Mouse (Mus musculus): ENCODE results near the gene Ell. TPM values are rescaled to one million over a fixed set of nuclear protein-coding genes. Genes with fewer than 3 reads are reported as not detected.
"Not testable (repeated sequence)": the region's sequence is repeated elsewhere in the genome, so short reads cannot be mapped to it uniquely, and the experiment has no call there.

The Ell gene
- polyA plus RNA-seq, 1 experiment from 2014 or later, result 17.1 TPM

- no peaks in the 10 kb centered on the region for H3K4me1 ChIP-seq (ENCODE audit: control insufficient read depth, insufficient read depth, low read length)
- ATAC-seq (ENCODE audit: low FRiP score, low TSS enrichment) (no peak), DNase-seq (no peak)
- WGBS, result 82% methylated on average over 4 of the region's 4 CpGs
- peaks cover 25% of the 10 kb centered on the region for H3K36me3 ChIP-seq (ENCODE audit: control insufficient read depth, insufficient read depth, low read length)
- no peaks in the 10 kb centered on the region for H3K27me3 ChIP-seq (ENCODE audit: control insufficient read depth, insufficient read depth, low read length)
- no peak overlapping the region for H3K4me2 ChIP-seq (ENCODE audit: low read length)
- no peak overlapping the region for H3K27ac ChIP-seq (replicated peaks; ENCODE audit: low read depth, low read length)
- H3K4me3 ChIP-seq (replicated peaks; ENCODE audit: low read depth, low read length), result no peak overlapping the region
- no peak overlapping the region for H3K9ac ChIP-seq (replicated peaks; ENCODE audit: low read length)
- H3K9me3 ChIP-seq (ENCODE audit: control insufficient read depth, low read length), result no peaks in the 10 kb centered on the region
These were observed 35.7 kb downstream of the Ell start for GRCm38 (mm10) chr8:70574915-70575314.

GRCm38 (mm10) chr8:70577207-70577606 is 38.0 kb downstream of the Ell start:
- Histone ChIP-seq H3K9me3 (ENCODE audit: control insufficient read depth, low read length) (no peaks in the 10 kb centered on the region), H3K36me3 (ENCODE audit: control insufficient read depth, insufficient read depth, low read length) (peaks cover 48% of the 10 kb centered on the region), H3K27ac (replicated peaks; ENCODE audit: low read depth, low read length) (no peak overlapping the region), H3K4me3 (replicated peaks; ENCODE audit: low read depth, low read length) (no peak overlapping the region), H3K4me2 (ENCODE audit: low read length) (no peak overlapping the region), H3K9ac (replicated peaks; ENCODE audit: low read length) (no peak overlapping the region), H3K27me3 (ENCODE audit: control insufficient read depth, insufficient read depth, low read length) (no peaks in the 10 kb centered on the region), H3K4me1 (ENCODE audit: control insufficient read depth, insufficient read depth, low read length) (no peaks in the 10 kb centered on the region)
- DNase-seq (no peak), ATAC-seq (ENCODE audit: low FRiP score, low TSS enrichment) (no peak)
- WGBS, result 96% methylated on average over 3 of the region's 3 CpGs

GRCm38 (mm10) chr8:70583476-70584387 is 44.5 kb downstream of the Ell start:
- no peak overlapping the region for H3K4me2 ChIP-seq (ENCODE audit: low read length)
- WGBS, result 91% methylated on average over 18 of the region's 18 CpGs
- no peak overlapping the region for H3K4me3 ChIP-seq (replicated peaks; ENCODE audit: low read depth, low read length)
- H3K9me3 ChIP-seq (ENCODE audit: control insufficient read depth, low read length), result no peaks in the 10 kb centered on the region
- H3K36me3 ChIP-seq (ENCODE audit: control insufficient read depth, insufficient read depth, low read length), result peaks cover 85% of the 10 kb centered on the region
- no peak overlapping the region for H3K9ac ChIP-seq (replicated peaks; ENCODE audit: low read length)
- no peak for DNase-seq
- H3K4me1 ChIP-seq (ENCODE audit: control insufficient read depth, insufficient read depth, low read length), result no peaks in the 10 kb centered on the region
- no peak overlapping the region for H3K27ac ChIP-seq (replicated peaks; ENCODE audit: low read depth, low read length)
- ATAC-seq (ENCODE audit: low FRiP score, low TSS enrichment), result no peak
- no peaks in the 10 kb centered on the region for H3K27me3 ChIP-seq (ENCODE audit: control insufficient read depth, insufficient read depth, low read length)

GRCm38 (mm10) chr8:70584606-70585257 is 45.5 kb downstream of the Ell start:
- H3K9ac ChIP-seq (replicated peaks; ENCODE audit: low read length), result no peak overlapping the region
- no peak overlapping the region for H3K27ac ChIP-seq (replicated peaks; ENCODE audit: low read depth, low read length)
- ATAC-seq (ENCODE audit: low FRiP score, low TSS enrichment), result no peak
- no peak for DNase-seq
- H3K27me3 ChIP-seq (ENCODE audit: control insufficient read depth, insufficient read depth, low read length), result no peaks in the 10 kb centered on the region
- peaks cover 89% of the 10 kb centered on the region for H3K36me3 ChIP-seq (ENCODE audit: control insufficient read depth, insufficient read depth, low read length)
- H3K9me3 ChIP-seq (ENCODE audit: control insufficient read depth, low read length), result no peaks in the 10 kb centered on the region
- no peak overlapping the region for H3K4me2 ChIP-seq (ENCODE audit: low read length)
- no peaks in the 10 kb centered on the region for H3K4me1 ChIP-seq (ENCODE audit: control insufficient read depth, insufficient read depth, low read length)
- no peak overlapping the region for H3K4me3 ChIP-seq (replicated peaks; ENCODE audit: low read depth, low read length)
- 94% methylated on average over 9 of the region's 9 CpGs for WGBS

GRCm38 (mm10) chr8:70585258-70585652 is 46.0 kb downstream of the Ell start:
- no peak overlapping the region for H3K9ac ChIP-seq (replicated peaks; ENCODE audit: low read length)
- H3K4me2 ChIP-seq (ENCODE audit: low read length), result no peak overlapping the region
- ATAC-seq (ENCODE audit: low FRiP score, low TSS enrichment) (peak; percentile 46), DNase-seq (peak; percentile 66)
- H3K9me3 ChIP-seq (ENCODE audit: control insufficient read depth, low read length), result no peaks in the 10 kb centered on the region
- no peak overlapping the region for H3K4me3 ChIP-seq (replicated peaks; ENCODE audit: low read depth, low read length)
- H3K4me1 ChIP-seq (ENCODE audit: control insufficient read depth, insufficient read depth, low read length), result no peaks in the 10 kb centered on the region
- WGBS, result 33% methylated on average over 7 of the region's 7 CpGs
- no peaks in the 10 kb centered on the region for H3K27me3 ChIP-seq (ENCODE audit: control insufficient read depth, insufficient read depth, low read length)
- peaks cover 88% of the 10 kb centered on the region for H3K36me3 ChIP-seq (ENCODE audit: control insufficient read depth, insufficient read depth, low read length)
- H3K27ac ChIP-seq (replicated peaks; ENCODE audit: low read depth, low read length), result no peak overlapping the region

GRCm38 (mm10) chr8:70587955-70588354 is 48.7 kb downstream of the Ell start:
- not testable (repeated sequence) for H3K4me1 ChIP-seq (ENCODE audit: control insufficient read depth, insufficient read depth, low read length); H3K9ac ChIP-seq (replicated peaks; ENCODE audit: low read length); H3K27ac ChIP-seq (replicated peaks; ENCODE audit: low read depth, low read length); H3K4me3 ChIP-seq (replicated peaks; ENCODE audit: low read depth, low read length); H3K4me2 ChIP-seq (ENCODE audit: low read length); H3K27me3 ChIP-seq (ENCODE audit: control insufficient read depth, insufficient read depth, low read length); H3K9me3 ChIP-seq (ENCODE audit: control insufficient read depth, low read length); DNase-seq; ATAC-seq (ENCODE audit: low FRiP score, low TSS enrichment)
- H3K36me3 ChIP-seq (ENCODE audit: control insufficient read depth, insufficient read depth, low read length), result peaks cover 75% of the 10 kb centered on the region
- WGBS, result 96% methylated on average over 4 of the region's 4 CpGs

- ATAC-seq (ENCODE audit: low FRiP score, low TSS enrichment) (no peak), DNase-seq (no peak)
- Histone ChIP-seq H3K27ac (replicated peaks; ENCODE audit: low read depth, low read length) (no peak overlapping the region), H3K27me3 (ENCODE audit: control insufficient read depth, insufficient read depth, low read length) (0 out of 2 replicates have a peak, but pooled peaks cover 5% of the 10 kb centered on the region), H3K36me3 (ENCODE audit: control insufficient read depth, insufficient read depth, low read length) (peaks cover 50% of the 10 kb centered on the region), H3K9me3 (ENCODE audit: control insufficient read depth, low read length) (no peaks in the 10 kb centered on the region), H3K4me2 (ENCODE audit: low read length) (no peak overlapping the region), H3K4me3 (replicated peaks; ENCODE audit: low read depth, low read length) (no peak overlapping the region), H3K9ac (replicated peaks; ENCODE audit: low read length) (no peak overlapping the region), H3K4me1 (ENCODE audit: control insufficient read depth, insufficient read depth, low read length) (peaks cover 8% of the 10 kb centered on the region)
- WGBS, result 88% methylated on average over 12 of the region's 12 CpGs
These were observed 52.3 kb downstream of the Ell start for GRCm38 (mm10) chr8:70591569-70591968.

- Histone ChIP-seq H3K27ac (replicated peaks; ENCODE audit: low read depth, low read length) (0 out of 2 replicates have a peak overlapping the region, but pooled peaks have one; percentile 57), H3K4me1 (ENCODE audit: control insufficient read depth, insufficient read depth, low read length) (peaks cover 18% of the 10 kb centered on the region), H3K4me2 (ENCODE audit: low read length) (peak overlapping the region; percentile 98; the same call in 1 of the 2 replicates), H3K9me3 (ENCODE audit: control insufficient read depth, low read length) (no peaks in the 10 kb centered on the region), H3K27me3 (ENCODE audit: control insufficient read depth, insufficient read depth, low read length) (0 out of 2 replicates have a peak, but pooled peaks cover 5% of the 10 kb centered on the region), H3K4me3 (replicated peaks; ENCODE audit: low read depth, low read length) (no peak overlapping the region), H3K36me3 (ENCODE audit: control insufficient read depth, insufficient read depth, low read length) (peaks cover 45% of the 10 kb centered on the region), H3K9ac (replicated peaks; ENCODE audit: low read length) (peak overlapping the region; percentile 72; the same call in 1 of the 2 replicates)
- no peak for ATAC-seq (ENCODE audit: low FRiP score, low TSS enrichment)
- 54% methylated on average over 8 of the region's 8 CpGs for WGBS
- no peak for DNase-seq
These were observed 53.9 kb downstream of the Ell start for GRCm38 (mm10) chr8:70593173-70593572.

Data from midbrain, embryonic 14.5 days (tissue).